Mouse (Mus musculus) mouse embryonic stem cell (cell line): ENCODE measurements around the gene Ccl19.
"Not testable (repeated sequence)": the region's sequence is repeated elsewhere in the genome, so short reads cannot be mapped to it uniquely, and the experiment has no call there.

Experiments
- in situ Hi-C, 2 experiments: fragments of 300-500 bp; cut with MboI; formaldehyde crosslinking; loops; 1 replicate in 1 of 2; 3 replicates in 1 of 2; pipeline ENCODE4 v1.14.3; 2019 to 2020; ENCODE audit warnings: low sequenced_read_pairs in 2 of 2, low pct_unique_long_range_greater_than_20kb in 1 of 2, mixed read lengths in 1 of 2; ENCODE audit not compliant: unreplicated experiment in 1 of 2

Gene Ccl19

DNA sequence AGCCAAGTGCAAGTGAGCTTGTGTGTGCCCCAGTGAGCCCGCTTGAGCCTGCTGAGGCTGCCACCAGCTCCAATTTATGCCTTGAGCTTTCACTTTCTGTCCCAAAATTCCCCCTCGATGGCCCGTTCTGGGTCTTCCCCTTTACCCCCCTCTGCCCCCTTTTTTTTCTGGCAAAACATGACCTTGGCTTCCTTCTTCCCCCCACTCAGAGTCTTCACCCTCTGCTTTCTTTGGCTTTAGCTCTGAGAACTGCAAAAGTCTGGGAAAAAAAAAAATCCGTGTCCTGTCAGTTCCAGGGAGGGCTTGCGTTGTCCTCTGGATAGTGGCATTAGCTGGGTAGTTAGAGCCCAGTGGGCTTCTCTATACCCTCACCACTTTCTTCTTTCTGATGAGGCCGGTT, at the start of gene Ccl19:
Gene Ccl19, minus strand, starts transcription at position 101 of the 400 bp plus-strand sequence.
- in situ Hi-C loops: not testable (repeated sequence)

DNA sequence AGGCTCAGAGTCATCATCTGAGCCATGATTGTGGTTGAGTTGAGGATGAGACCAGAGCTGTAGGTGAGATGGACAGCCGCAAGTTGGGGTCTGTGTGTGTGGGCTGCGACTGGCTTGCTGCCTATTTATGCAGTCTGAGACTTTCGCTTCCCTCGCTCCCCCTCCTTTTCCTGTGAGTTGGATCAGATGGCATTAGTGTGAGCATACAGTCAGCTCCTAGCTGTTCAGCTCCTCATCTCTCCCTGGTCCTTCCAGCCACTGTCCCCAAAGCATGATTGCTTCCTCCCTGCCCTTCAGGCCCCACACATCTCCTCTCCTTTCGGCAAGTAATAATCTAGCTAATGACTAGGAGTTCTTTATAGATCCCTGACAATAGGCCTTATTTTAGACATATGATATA, 17.5 kb upstream of the Ccl19 start, which contains the start of gene Ccl21a:
Gene Ccl21a, minus strand, starts transcription at position 101 of the 400 bp plus-strand sequence.
- in situ Hi-C loops: not testable (repeated sequence)

DNA sequence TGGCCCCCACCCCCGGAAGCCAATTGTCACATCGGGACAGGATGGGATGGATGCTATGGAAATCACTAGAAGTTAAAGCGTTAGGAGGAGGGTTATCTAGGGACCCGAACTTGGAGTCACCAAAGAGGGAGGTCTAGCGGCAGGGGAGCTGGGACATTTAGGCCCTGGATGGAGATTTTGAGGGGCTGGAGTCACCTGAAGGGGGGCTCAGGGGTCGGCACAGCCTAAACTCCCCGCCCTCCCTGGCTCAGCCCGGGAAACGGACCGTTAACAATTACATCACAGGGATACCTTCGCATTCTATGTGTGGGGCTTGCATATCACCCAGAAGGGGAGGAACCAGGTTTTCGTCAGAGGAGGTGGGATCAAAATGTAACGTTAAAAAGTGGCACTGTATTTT, 21.1 kb downstream of the Ccl19 start, which contains the start of gene 4930578G10Rik:
Gene 4930578G10Rik, plus strand, starts transcription at position 301 of the 400 bp plus-strand sequence.
- in situ Hi-C loops: not testable (repeated sequence)
